ENCODE assay signal across 8 mouse cellular contexts in the genomic region with DNA sequence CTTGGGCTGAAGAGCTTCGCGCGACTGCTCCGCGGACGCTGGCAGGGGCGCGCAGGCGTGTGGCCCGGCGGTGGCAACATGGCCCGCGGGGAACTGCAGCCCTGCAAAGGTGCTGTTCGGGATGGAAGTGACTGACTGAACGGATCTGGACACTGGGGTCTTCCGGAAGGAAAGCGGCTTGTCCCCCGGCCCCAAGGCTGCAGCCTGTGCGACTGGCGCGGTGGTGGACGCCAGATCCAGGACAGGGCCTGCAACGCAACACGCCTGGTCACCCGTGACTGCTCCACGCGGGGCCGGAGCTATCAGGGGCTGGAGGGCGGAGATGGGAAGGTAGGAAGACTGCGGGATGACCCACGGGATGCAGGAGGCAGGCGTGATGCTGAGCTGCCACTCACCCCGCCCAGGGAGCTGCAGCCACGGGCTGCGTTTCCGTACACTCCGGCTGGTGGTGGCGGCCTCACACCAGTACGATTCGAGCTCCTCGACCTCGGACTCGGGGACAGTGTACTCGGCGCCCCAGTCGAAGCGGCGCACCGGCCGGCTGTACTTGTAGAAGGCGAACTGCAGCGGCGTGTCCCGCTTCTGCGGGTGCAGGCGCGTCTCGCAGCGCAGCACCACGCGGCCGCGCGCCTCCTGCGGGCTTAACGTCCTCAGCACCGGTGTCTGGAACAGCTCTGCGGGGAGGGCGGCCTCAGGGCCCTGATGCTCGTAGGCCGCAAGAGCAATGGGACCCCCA. TPM values are rescaled to one million over a fixed set of nuclear protein-coding genes. Genes with fewer than 3 reads are reported as not detected.
A peak's percentile ranks its signal among the peaks of the same experiment; 100 is the strongest.
DNase-seq lines count a peak whose midpoint lies in the region; ATAC-seq and TF ChIP-seq lines count a peak whose summit lies in the region.

No protein-coding gene starts in this region.

- no peak for TF ChIP-seq POLR2A in kidney, adult 2 months (IDR thresholded peaks at IDR 0.05; ENCODE audit: low read depth, low read length)

- TF ChIP-seq CTCF in kidney, adult 2 months (conservative IDR thresholded peaks at IDR 0.05; ENCODE audit: insufficient read depth, insufficient read length, low read depth, low read length), result no peak

- ATAC-seq in hematopoietic stem cell, adult 5-6 weeks (replicated peaks in 1 of 2; ENCODE audit: insufficient read depth in 1 of 2, low FRiP score in 2 of 2, low TSS enrichment in 1 of 2, low read depth in 1 of 2, poor library complexity in 2 of 2, severe bottlenecking in 2 of 2), result peak; percentile 27 to 52; a peak in 3 of 4 replicates
- ATAC-seq in limb, embryonic 11.5 days (ENCODE audit: insufficient number of reproducible peaks, low FRiP score, low TSS enrichment, low read depth), result no peak; the same call in 1 of the 2 replicates
- ATAC-seq in midbrain, embryonic 16.5 days, result peak; percentile 88
- ATAC-seq in stomach, embryonic 16.5 days (ENCODE audit: insufficient read depth, low FRiP score), result peak; percentile 62; the same call in 1 of the 2 replicates

- peaks cover 3% of the 10 kb centered on the region; the same call in 1 of the 2 replicates for H3K4me1 ChIP-seq in kidney, adult 2 months (ENCODE audit: control insufficient read depth, insufficient read depth, low read length)
- peaks cover 10% of the 10 kb centered on the region for H3K4me1 ChIP-seq in limb, embryonic 11.5 days (ENCODE audit: control insufficient read depth, insufficient read depth, low read length)
- peaks cover 5% of the 10 kb centered on the region; the same call in 1 of the 2 replicates for H3K4me1 ChIP-seq in midbrain, embryonic 16.5 days (ENCODE audit: control insufficient read depth, insufficient read depth, low read length)
- H3K4me1 ChIP-seq in stomach, embryonic 16.5 days (ENCODE audit: control insufficient read depth, insufficient read depth, low read length), result peaks cover 15% of the 10 kb centered on the region

- peak overlapping the region; percentile 99 for H3K4me2 ChIP-seq in limb, embryonic 11.5 days (ENCODE audit: low read depth, severe bottlenecking)
- peak overlapping the region; percentile 97 for H3K4me2 ChIP-seq in midbrain, embryonic 16.5 days (ENCODE audit: low read length)
- H3K4me2 ChIP-seq in stomach, embryonic 16.5 days (ENCODE audit: low read depth, low read length), result peak overlapping the region; percentile 83

- DNase-seq in kidney, adult 2 months, result peak; percentile 30
- no peak for DNase-seq in kidney, adult 11 months
- DNase-seq in adrenal gland, adult 2 months, result peak; percentile 54
- peak; percentile 46 for DNase-seq in embryo, embryonic 9.5 days (ENCODE audit: extremely low spot score)
- peak; percentile 61 for DNase-seq in limb, embryonic 11.5 days (ENCODE audit: low spot score)

- H3K36me3 ChIP-seq in kidney, adult 2 months (ENCODE audit: control insufficient read depth, insufficient read depth, low read length), result no peaks in the 10 kb centered on the region
- H3K36me3 ChIP-seq in limb, embryonic 11.5 days (ENCODE audit: control insufficient read depth, insufficient read depth, low read length), result no peaks in the 10 kb centered on the region
- H3K36me3 ChIP-seq in midbrain, embryonic 16.5 days (ENCODE audit: control insufficient read depth, insufficient read depth, low read length), result no peaks in the 10 kb centered on the region
- H3K36me3 ChIP-seq in stomach, embryonic 16.5 days (ENCODE audit: control insufficient read depth, insufficient read depth, low read length), result no peaks in the 10 kb centered on the region

- peak overlapping the region; percentile 43; the same call in 1 of the 2 replicates for H3K9ac ChIP-seq in limb, embryonic 11.5 days (ENCODE audit: low read length)
- H3K9ac ChIP-seq in midbrain, embryonic 16.5 days (ENCODE audit: low read depth, low read length), result peak overlapping the region; percentile 73
- H3K9ac ChIP-seq in stomach, embryonic 16.5 days (ENCODE audit: low read length), result peak overlapping the region; percentile 46

- H3K27ac ChIP-seq in kidney, adult 2 months (ENCODE audit: insufficient read depth, low read depth, low read length), result no peak overlapping the region
- H3K27ac ChIP-seq in limb, embryonic 11.5 days (replicated peaks; ENCODE audit: low read depth, low read length), result no peak overlapping the region
- 0 out of 2 replicates have a peak overlapping the region, but pooled peaks have one; percentile 9 for H3K27ac ChIP-seq in midbrain, embryonic 16.5 days (ENCODE audit: low read length)
- H3K27ac ChIP-seq in stomach, embryonic 16.5 days (ENCODE audit: low read length), result no peak overlapping the region

- peak overlapping the region; percentile 32; the same call in 1 of the 2 replicates for H3K4me3 ChIP-seq in kidney, adult 2 months (ENCODE audit: insufficient read depth, low read depth, low read length)
- H3K4me3 ChIP-seq in limb, embryonic 11.5 days (ENCODE audit: low read depth, low read length), result peak overlapping the region; percentile 46
- peak overlapping the region; percentile 54 for H3K4me3 ChIP-seq in midbrain, embryonic 16.5 days (ENCODE audit: low read depth, low read length)
- H3K4me3 ChIP-seq in stomach, embryonic 16.5 days (replicated peaks; ENCODE audit: low read length), result peak overlapping the region; percentile 53

- WGBS in kidney, adult 2 months, result 2% methylated on average over 71 of the region's 71 CpGs
- under 1% methylated on average over 66 of the region's 71 CpGs for WGBS in limb, embryonic 11.5 days
- under 1% methylated on average over 71 of the region's 71 CpGs for WGBS in midbrain, embryonic 16.5 days
- WGBS in stomach, embryonic 16.5 days, result under 1% methylated on average over 71 of the region's 71 CpGs

- H3K27me3 ChIP-seq in kidney, adult 2 months (replicated peaks; ENCODE audit: control insufficient read depth, insufficient read depth, low read length), result peaks cover 2% of the 10 kb centered on the region
- peaks cover 28% of the 10 kb centered on the region for H3K27me3 ChIP-seq in limb, embryonic 11.5 days (ENCODE audit: control insufficient read depth, insufficient read depth, low read length)
- peaks cover 8% of the 10 kb centered on the region for H3K27me3 ChIP-seq in midbrain, embryonic 16.5 days (ENCODE audit: control insufficient read depth, insufficient read depth, low read depth, low read length)
- peaks cover 31% of the 10 kb centered on the region for H3K27me3 ChIP-seq in stomach, embryonic 16.5 days (ENCODE audit: control insufficient read depth, insufficient read depth, low read length)

- no peaks in the 10 kb centered on the region for H3K9me3 ChIP-seq in limb, embryonic 11.5 days (ENCODE audit: control insufficient read depth, low read length)
- H3K9me3 ChIP-seq in midbrain, embryonic 16.5 days (replicated peaks; ENCODE audit: control insufficient read depth, low read length, poor library complexity, severe bottlenecking), result no peaks in the 10 kb centered on the region
- H3K9me3 ChIP-seq in stomach, embryonic 16.5 days (replicated peaks; ENCODE audit: control insufficient read depth, low read length), result no peaks in the 10 kb centered on the region

RNA-seq across cellular contexts. Expression of a gene that starts 5.1 kb away (rescaled TPM):
- polyA plus RNA-seq in kidney, adult 2 months (2012; rRNA removed), result 0.31 and 0.54 TPM in 2 replicates
- total RNA-seq in adrenal gland, adult 2 months (2021), result not detected
- 0.54 and 0.76 TPM in 2 replicates for polyA plus RNA-seq in adrenal gland, adult 2 months (2012; rRNA removed)
- not detected in 2 replicates for total RNA-seq in hematopoietic stem cell, adult 5-6 weeks (2017)
- not detected in 2 replicates for polyA plus RNA-seq in limb, embryonic 11.5 days (2014; fragmentation: Nextera tagmentation; extraction: Ambion mirVana)
- 0.53 and 1.1 TPM in 2 replicates for polyA plus RNA-seq in midbrain, embryonic 16.5 days (2015; fragmentation: Nextera tagmentation; extraction: Ambion mirVana)
- polyA plus RNA-seq in stomach, embryonic 16.5 days (2015; fragmentation: Nextera tagmentation; extraction: Ambion mirVana), result not detected in 2 replicates

RNA-seq across cellular contexts. Expression of a gene that starts 19.8 kb away (rescaled TPM):
- polyA plus RNA-seq in kidney, adult 2 months (2012; rRNA removed), result 0.71 and 6.4 TPM in 2 replicates
- total RNA-seq in adrenal gland, adult 2 months (2021), result under 1 TPM in 1 of 2 experiments, not detected in 1; 0.97 TPM
- 0.52 and 1.2 TPM in 2 replicates for polyA plus RNA-seq in adrenal gland, adult 2 months (2012; rRNA removed)
- 0.65 and 1.1 TPM in 2 replicates for total RNA-seq in hematopoietic stem cell, adult 5-6 weeks (2017)
- polyA plus RNA-seq in limb, embryonic 11.5 days (2014; fragmentation: Nextera tagmentation; extraction: Ambion mirVana), result not detected in 2 replicates
- polyA plus RNA-seq in midbrain, embryonic 16.5 days (2015; fragmentation: Nextera tagmentation; extraction: Ambion mirVana), result not detected in 2 replicates
- 0.15 TPM in 1 of 2 replicates, not detected in the other for polyA plus RNA-seq in stomach, embryonic 16.5 days (2015; fragmentation: Nextera tagmentation; extraction: Ambion mirVana)

RNA-seq across cellular contexts. Expression of a gene that starts 22.3 kb away (rescaled TPM):
- polyA plus RNA-seq in kidney, adult 2 months (2012; rRNA removed), result 13.8 and 18.8 TPM in 2 replicates
- 10 to 100 TPM; 12.9 to 20.6 TPM for total RNA-seq in adrenal gland, adult 2 months (2021)
- polyA plus RNA-seq in adrenal gland, adult 2 months (2012; rRNA removed), result 12.4 and 13.5 TPM in 2 replicates
- 10.8 and 18.7 TPM in 2 replicates for total RNA-seq in hematopoietic stem cell, adult 5-6 weeks (2017)
- 40.8 and 44.9 TPM in 2 replicates for polyA plus RNA-seq in limb, embryonic 11.5 days (2014; fragmentation: Nextera tagmentation; extraction: Ambion mirVana)
- 49.9 and 52.3 TPM in 2 replicates for polyA plus RNA-seq in midbrain, embryonic 16.5 days (2015; fragmentation: Nextera tagmentation; extraction: Ambion mirVana)
- polyA plus RNA-seq in stomach, embryonic 16.5 days (2015; fragmentation: Nextera tagmentation; extraction: Ambion mirVana), result 33.1 and 38.3 TPM in 2 replicates

RNA-seq across cellular contexts. Expression of a gene that starts 22.8 kb away (rescaled TPM):
- 0.75 and 1.8 TPM in 2 replicates for polyA plus RNA-seq in kidney, adult 2 months (2012; rRNA removed)
- under 1 TPM; 0.62 to 0.72 TPM for total RNA-seq in adrenal gland, adult 2 months (2021)
- polyA plus RNA-seq in adrenal gland, adult 2 months (2012; rRNA removed), result 4.5 and 5.1 TPM in 2 replicates
- total RNA-seq in hematopoietic stem cell, adult 5-6 weeks (2017), result 1.8 TPM in 1 of 2 replicates, not detected in the other
- 0.72 TPM in 1 of 2 replicates, not detected in the other for polyA plus RNA-seq in limb, embryonic 11.5 days (2014; fragmentation: Nextera tagmentation; extraction: Ambion mirVana)
- 0.83 and 1.3 TPM in 2 replicates for polyA plus RNA-seq in midbrain, embryonic 16.5 days (2015; fragmentation: Nextera tagmentation; extraction: Ambion mirVana)
- 1.4 and 1.8 TPM in 2 replicates for polyA plus RNA-seq in stomach, embryonic 16.5 days (2015; fragmentation: Nextera tagmentation; extraction: Ambion mirVana)

RNA-seq across cellular contexts. Expression of a gene that starts 40.1 kb away (rescaled TPM):
- 15.4 and 16.4 TPM in 2 replicates for polyA plus RNA-seq in kidney, adult 2 months (2012; rRNA removed)
- 10 to 100 TPM; 33.3 to 33.5 TPM for total RNA-seq in adrenal gland, adult 2 months (2021)
- 8.1 and 11.8 TPM in 2 replicates for polyA plus RNA-seq in adrenal gland, adult 2 months (2012; rRNA removed)
- 25.2 and 26.2 TPM in 2 replicates for total RNA-seq in hematopoietic stem cell, adult 5-6 weeks (2017)
- polyA plus RNA-seq in limb, embryonic 11.5 days (2014; fragmentation: Nextera tagmentation; extraction: Ambion mirVana), result 7.6 and 8.1 TPM in 2 replicates
- polyA plus RNA-seq in midbrain, embryonic 16.5 days (2015; fragmentation: Nextera tagmentation; extraction: Ambion mirVana), result 6.9 and 8.1 TPM in 2 replicates
- polyA plus RNA-seq in stomach, embryonic 16.5 days (2015; fragmentation: Nextera tagmentation; extraction: Ambion mirVana), result 9.8 and 10.0 TPM in 2 replicates
